Mouse (Mus musculus): ENCODE data around the gene Commd2. TPM values are rescaled to one million over a fixed set of nuclear protein-coding genes. Genes with fewer than 3 reads are reported as not detected.

The Commd2 gene
- polyA plus RNA-seq, 1 experiment = 26.1 TPM

- Histone ChIP-seq H3K4me3 (ENCODE audit: insufficient read depth, low read depth, low read length) (no peak overlapping the region), H3K27ac (ENCODE audit: insufficient read depth, low read depth, low read length) (no peak overlapping the region), H3K27me3 (replicated peaks; ENCODE audit: control insufficient read depth, insufficient read depth, low read length) (no peaks in the 10 kb centered on the region), H3K36me3 (ENCODE audit: control insufficient read depth, insufficient read depth, low read length) (no peaks in the 10 kb centered on the region), H3K4me1 (ENCODE audit: control insufficient read depth, insufficient read depth, low read length) (no peaks in the 10 kb centered on the region)
- TF ChIP-seq CTCF (conservative IDR thresholded peaks at IDR 0.05; ENCODE audit: insufficient read depth, insufficient read length, low read depth, low read length) = peak; percentile 74
- no peak for TF ChIP-seq POLR2A (IDR thresholded peaks at IDR 0.05; ENCODE audit: low read depth, low read length)
- WGBS = 57% methylated on average over 4 of the region's 4 CpGs
- DNase-seq = peak; percentile 59
These were observed 31.8 kb downstream of the Commd2 start for GRCm38 (mm10) chr3:57619718-57620117.

GRCm38 (mm10) chr3:57615652-57616051 lies 35.9 kb downstream of the Commd2 start:
- no peak overlapping the region for H3K27ac ChIP-seq (ENCODE audit: insufficient read depth, low read depth, low read length)
- no peaks in the 10 kb centered on the region for H3K27me3 ChIP-seq (replicated peaks; ENCODE audit: control insufficient read depth, insufficient read depth, low read length)
- H3K4me3 ChIP-seq (ENCODE audit: insufficient read depth, low read depth, low read length) = no peak overlapping the region
- no peak for TF ChIP-seq CTCF (conservative IDR thresholded peaks at IDR 0.05; ENCODE audit: insufficient read depth, insufficient read length, low read depth, low read length)
- WGBS = 69% methylated on average over 4 of the region's 4 CpGs
- H3K4me1 ChIP-seq (ENCODE audit: control insufficient read depth, insufficient read depth, low read length) = no peaks in the 10 kb centered on the region
- no peaks in the 10 kb centered on the region for H3K36me3 ChIP-seq (ENCODE audit: control insufficient read depth, insufficient read depth, low read length)
- DNase-seq = peak; percentile 14

GRCm38 (mm10) chr3:57612430-57612997 lies 39.0 kb downstream of the Commd2 start:
- 69% methylated on average over 3 of the region's 3 CpGs for WGBS

GRCm38 (mm10) chr3:57611776-57612175 lies 39.7 kb downstream of the Commd2 start:
- no peak for DNase-seq
- 62% methylated on average over 7 of the region's 7 CpGs for WGBS
- Histone ChIP-seq H3K4me3 (ENCODE audit: insufficient read depth, low read depth, low read length) (no peak overlapping the region), H3K27me3 (replicated peaks; ENCODE audit: control insufficient read depth, insufficient read depth, low read length) (no peaks in the 10 kb centered on the region), H3K27ac (ENCODE audit: insufficient read depth, low read depth, low read length) (no peak overlapping the region), H3K4me1 (ENCODE audit: control insufficient read depth, insufficient read depth, low read length) (no peaks in the 10 kb centered on the region), H3K36me3 (ENCODE audit: control insufficient read depth, insufficient read depth, low read length) (no peaks in the 10 kb centered on the region)
- no peak for TF ChIP-seq CTCF (conservative IDR thresholded peaks at IDR 0.05; ENCODE audit: insufficient read depth, insufficient read length, low read depth, low read length)
- TF ChIP-seq POLR2A (IDR thresholded peaks at IDR 0.05; ENCODE audit: low read depth, low read length) = no peak

More at GRCm38 (mm10) chr3:57612430-57612997, 39.0 kb downstream of the Commd2 start:
- DNase-seq = no peak
- H3K27me3 ChIP-seq (replicated peaks; ENCODE audit: control insufficient read depth, insufficient read depth, low read length) = no peaks in the 10 kb centered on the region
- no peaks in the 10 kb centered on the region for H3K4me1 ChIP-seq (ENCODE audit: control insufficient read depth, insufficient read depth, low read length)
- no peak overlapping the region for H3K4me3 ChIP-seq (ENCODE audit: insufficient read depth, low read depth, low read length)
- no peaks in the 10 kb centered on the region for H3K36me3 ChIP-seq (ENCODE audit: control insufficient read depth, insufficient read depth, low read length)
- TF ChIP-seq POLR2A (IDR thresholded peaks at IDR 0.05; ENCODE audit: low read depth, low read length) (no peak), CTCF (conservative IDR thresholded peaks at IDR 0.05; ENCODE audit: insufficient read depth, insufficient read length, low read depth, low read length) (no peak)
- H3K27ac ChIP-seq (ENCODE audit: insufficient read depth, low read depth, low read length) = no peak overlapping the region

DNA sequence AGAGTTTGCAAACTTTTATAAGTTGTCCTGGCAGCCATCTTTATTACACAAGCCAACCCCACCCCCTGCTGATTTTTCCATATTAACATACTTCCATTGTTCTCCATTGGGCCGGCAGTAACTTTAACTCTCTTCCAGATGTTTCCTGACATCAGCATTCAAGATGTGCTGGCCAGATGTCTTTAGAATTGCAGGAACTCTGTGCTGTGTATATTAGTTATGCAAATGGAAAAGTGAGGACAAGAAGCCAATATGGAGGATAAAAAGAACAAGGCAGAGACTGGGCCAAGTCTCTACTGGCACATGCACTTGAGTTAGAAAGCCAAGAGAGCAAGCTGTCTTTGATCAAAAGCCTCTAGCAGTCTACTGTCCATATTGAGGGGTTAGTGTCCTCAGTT lies 46.9 kb downstream of the Commd2 start:
- Histone ChIP-seq H3K4me1 (ENCODE audit: control insufficient read depth, insufficient read depth, low read length) (no peaks in the 10 kb centered on the region), H3K4me3 (ENCODE audit: insufficient read depth, low read depth, low read length) (no peak overlapping the region), H3K36me3 (ENCODE audit: control insufficient read depth, insufficient read depth, low read length) (no peaks in the 10 kb centered on the region), H3K27ac (ENCODE audit: insufficient read depth, low read depth, low read length) (no peak overlapping the region), H3K27me3 (replicated peaks; ENCODE audit: control insufficient read depth, insufficient read depth, low read length) (no peaks in the 10 kb centered on the region)
- no peak for DNase-seq
- 55% methylated on average over 1 of the region's 1 CpGs for WGBS
- TF ChIP-seq POLR2A (IDR thresholded peaks at IDR 0.05; ENCODE audit: low read depth, low read length) = no peak
- no peak for TF ChIP-seq CTCF (conservative IDR thresholded peaks at IDR 0.05; ENCODE audit: insufficient read depth, insufficient read length, low read depth, low read length)

DNA sequence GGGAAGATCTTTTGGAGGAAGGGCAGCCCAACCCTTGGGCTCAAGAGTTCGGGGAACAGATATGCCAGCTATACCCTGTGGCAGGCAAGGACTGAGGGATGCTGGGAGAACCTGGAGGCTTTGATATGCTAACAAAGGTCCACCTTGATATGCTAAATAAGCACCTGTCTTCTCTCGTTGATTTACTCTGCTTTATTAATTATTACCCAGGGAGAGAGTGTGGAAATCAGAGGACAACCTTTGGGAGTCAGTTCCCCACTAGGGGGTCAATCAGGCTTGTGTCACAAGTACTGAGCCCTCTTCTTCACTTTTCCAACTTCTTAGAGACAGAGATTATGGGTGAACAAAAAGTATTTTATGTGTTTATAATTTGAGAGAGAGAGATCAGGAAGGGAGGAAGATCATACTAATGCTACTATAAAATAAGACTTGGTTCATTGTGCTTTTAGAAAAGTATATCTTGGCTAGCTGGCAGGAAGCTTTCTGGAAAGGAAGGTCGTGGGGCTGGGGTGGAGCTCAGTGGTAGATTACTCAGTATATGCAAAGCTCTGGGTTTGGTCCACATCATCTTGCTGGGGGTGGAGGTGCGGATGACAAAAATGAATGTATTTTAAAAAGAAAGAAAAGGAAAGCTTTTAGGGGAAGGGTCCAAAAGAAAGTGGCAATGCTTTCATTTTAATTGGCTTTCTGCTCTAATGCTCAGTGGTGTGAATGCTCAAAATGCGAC lies 47.5 kb downstream of the Commd2 start:
- Histone ChIP-seq H3K4me1 (ENCODE audit: control insufficient read depth, insufficient read depth, low read length) (no peaks in the 10 kb centered on the region), H3K36me3 (ENCODE audit: control insufficient read depth, insufficient read depth, low read length) (no peaks in the 10 kb centered on the region), H3K4me3 (ENCODE audit: insufficient read depth, low read depth, low read length) (no peak overlapping the region), H3K27me3 (replicated peaks; ENCODE audit: control insufficient read depth, insufficient read depth, low read length) (no peaks in the 10 kb centered on the region), H3K27ac (ENCODE audit: insufficient read depth, low read depth, low read length) (no peak overlapping the region)
- peak; percentile 53 for DNase-seq
- no peak for TF ChIP-seq POLR2A (IDR thresholded peaks at IDR 0.05; ENCODE audit: low read depth, low read length)
- no peak for TF ChIP-seq CTCF (conservative IDR thresholded peaks at IDR 0.05; ENCODE audit: insufficient read depth, insufficient read length, low read depth, low read length)
- WGBS = 64% methylated on average over 5 of the region's 5 CpGs

DNA sequence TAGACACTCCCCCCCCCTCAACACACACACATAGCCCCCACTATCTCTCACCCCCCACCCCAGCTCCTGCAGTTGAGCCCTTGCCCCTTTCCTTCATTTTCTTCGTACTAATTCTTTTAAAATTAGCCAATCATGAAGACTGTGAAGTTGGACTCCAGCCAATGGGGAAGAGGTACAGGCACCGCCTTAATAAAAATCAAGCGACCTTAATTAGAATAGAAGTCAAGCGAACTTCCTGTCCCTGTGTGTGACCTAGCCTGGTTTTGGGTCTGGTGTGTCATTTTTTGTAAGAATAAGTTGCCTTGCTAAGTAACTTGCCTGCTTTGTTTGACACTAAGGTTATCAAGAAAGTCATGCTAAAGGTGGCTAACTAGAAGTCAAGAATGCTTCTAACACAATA lies 48.9 kb downstream of the Commd2 start:
- Histone ChIP-seq H3K27ac (ENCODE audit: insufficient read depth, low read depth, low read length) (no peak overlapping the region), H3K27me3 (replicated peaks; ENCODE audit: control insufficient read depth, insufficient read depth, low read length) (no peaks in the 10 kb centered on the region), H3K4me1 (ENCODE audit: control insufficient read depth, insufficient read depth, low read length) (no peaks in the 10 kb centered on the region), H3K36me3 (ENCODE audit: control insufficient read depth, insufficient read depth, low read length) (no peaks in the 10 kb centered on the region), H3K4me3 (ENCODE audit: insufficient read depth, low read depth, low read length) (no peak overlapping the region)
- WGBS = 53% methylated on average over 4 of the region's 4 CpGs
- TF ChIP-seq POLR2A (IDR thresholded peaks at IDR 0.05; ENCODE audit: low read depth, low read length) (no peak), CTCF (conservative IDR thresholded peaks at IDR 0.05; ENCODE audit: insufficient read depth, insufficient read length, low read depth, low read length) (no peak)
- DNase-seq = no peak

All from kidney, adult 2 months (tissue).